Mouse (Mus musculus) lung, postnatal 14 days (tissue): Measurements from ENCODE around the gene Plscr3.

Source experiments
- DNase-seq: peaks from one replicate; pipeline ENCODE4 v3.0.0; 2021

Gene Plscr3

DNA sequence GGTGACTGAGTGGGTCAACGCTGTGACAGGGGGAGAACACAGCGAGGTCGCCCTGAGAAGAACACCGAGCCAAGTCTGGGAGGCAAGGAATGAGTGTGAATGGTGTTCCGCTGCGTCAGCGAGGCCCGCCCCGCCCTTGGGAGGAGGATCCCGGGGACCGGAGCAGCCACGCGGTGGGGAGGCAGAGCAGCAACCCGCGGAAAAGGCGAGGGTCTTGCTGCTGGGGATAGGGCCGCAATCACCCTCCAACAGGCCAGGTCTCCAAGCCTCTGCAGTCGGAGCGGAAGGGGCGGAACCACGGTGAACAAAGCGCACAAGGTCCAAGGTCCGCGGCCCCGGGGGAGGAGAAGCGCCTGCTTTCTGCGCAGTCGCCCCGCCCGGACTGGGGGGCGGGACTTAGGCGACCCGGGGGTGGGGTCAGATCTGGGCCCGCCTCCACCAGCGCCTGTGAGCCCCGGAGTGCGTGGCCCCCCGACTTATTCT is at the start of gene Plscr3:
Gene Plscr3, plus strand, starts transcription at position 179 of the 483 bp plus-strand sequence.
- peak; percentile 92 for DNase-seq

- DNase-seq = no peak
Measured at GRCm38 (mm10) chr11:69797924-69798323, 48.3 kb upstream of the Plscr3 start.

- DNase-seq = no peak
Measured at GRCm38 (mm10) chr11:69799394-69800137, 46.6 kb upstream of the Plscr3 start.

DNA sequence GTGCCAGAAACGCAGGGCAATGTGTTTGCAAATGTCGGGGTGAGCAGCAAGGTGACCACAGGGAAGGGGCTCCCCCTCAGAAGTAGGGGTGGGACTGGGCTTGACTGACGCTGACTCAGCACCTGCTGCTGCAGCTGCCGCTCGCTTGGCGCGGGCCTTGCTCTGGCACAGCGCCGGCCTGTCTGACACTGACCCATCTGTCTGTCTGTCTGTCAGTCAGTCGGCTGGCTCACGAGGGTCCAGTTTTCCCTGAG is 46.1 kb upstream of the Plscr3 start:
- no peak for DNase-seq

GRCm38 (mm10) chr11:69800392-69801197 is 45.6 kb upstream of the Plscr3 start:
- DNase-seq = peak; percentile 67

- no peak for DNase-seq
Measured at GRCm38 (mm10) chr11:69801379-69801977, 44.7 kb upstream of the Plscr3 start, which contains the start of gene Fgf11. Gene Fgf11, minus strand, starts transcription at chr11:69801857.

DNA sequence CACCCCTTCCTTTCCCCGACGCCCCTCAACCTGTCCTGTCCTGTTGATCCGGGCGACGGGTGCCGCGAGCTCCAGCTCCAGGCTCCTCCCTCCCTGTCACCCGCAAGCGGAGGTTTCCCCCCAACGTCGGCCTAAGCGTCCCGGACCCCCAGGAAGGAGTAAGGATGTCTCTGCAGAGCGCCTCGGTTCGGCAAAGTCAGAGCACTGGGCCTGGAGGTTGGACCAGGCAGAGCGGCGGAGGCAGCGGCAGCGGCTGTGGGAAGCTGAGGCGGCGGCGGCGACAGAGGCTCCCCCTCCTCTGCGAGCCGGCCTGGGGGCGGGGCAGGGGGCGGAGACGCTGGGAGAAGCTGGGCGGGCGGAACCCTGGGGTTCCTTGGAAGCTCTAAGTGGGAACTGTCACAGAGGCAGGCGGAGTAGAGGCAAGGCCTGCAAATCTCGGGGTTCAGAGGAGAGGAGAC is 43.5 kb upstream of the Plscr3 start:
- peak; percentile 90 for DNase-seq

GRCm38 (mm10) chr11:69803328-69803727 is 42.8 kb upstream of the Plscr3 start:
- DNase-seq = no peak

- DNase-seq = peak; percentile 78
Measured at GRCm38 (mm10) chr11:69803786-69804651, 42.2 kb upstream of the Plscr3 start.

GRCm38 (mm10) chr11:69804652-69804940 is 41.6 kb upstream of the Plscr3 start:
- DNase-seq = peak; percentile 27

DNA sequence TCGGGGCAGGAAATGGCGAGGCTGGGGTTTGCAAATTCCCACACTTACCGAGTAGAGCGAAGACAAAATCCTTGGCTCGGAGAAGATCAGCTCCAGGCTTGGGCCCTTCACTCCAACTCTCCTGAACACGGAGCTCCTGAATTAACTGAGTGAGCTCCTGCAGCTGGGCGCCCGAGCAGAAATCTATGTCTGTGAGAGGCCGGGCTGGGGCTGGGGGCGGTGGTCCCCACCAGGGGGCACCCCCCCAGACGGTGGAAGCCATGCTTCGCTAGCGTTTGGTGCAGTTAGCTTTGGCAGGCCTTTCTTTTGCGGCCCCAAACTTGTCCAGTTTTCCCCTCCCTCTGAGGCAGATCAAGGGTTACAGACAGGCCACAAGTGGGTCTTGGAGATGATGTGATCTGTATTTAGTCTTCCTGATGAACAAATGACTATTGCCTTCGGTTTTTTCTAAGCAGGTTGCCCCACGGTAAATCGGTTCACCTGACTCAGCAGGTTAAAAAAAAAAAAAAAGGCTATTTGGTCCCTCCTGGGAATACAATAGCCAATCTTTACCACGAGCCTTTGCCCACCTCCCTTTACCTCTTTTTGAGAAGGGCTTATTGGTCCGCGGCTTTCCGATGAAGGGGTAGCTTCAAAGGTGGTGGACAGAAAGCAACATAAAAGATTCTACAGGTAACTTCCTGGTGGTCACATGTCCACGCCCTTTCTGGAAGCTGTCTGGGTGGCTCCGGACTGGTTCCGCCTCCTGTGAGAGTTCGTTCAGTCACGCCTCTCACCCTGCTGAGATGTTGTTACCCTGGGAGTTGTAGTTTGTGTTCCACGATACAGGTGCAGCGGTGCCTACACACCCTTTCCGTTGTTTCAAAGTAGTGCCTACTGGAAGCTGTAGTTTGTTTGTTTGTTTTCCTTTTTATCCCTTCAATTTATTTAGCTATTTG is 40.9 kb upstream of the Plscr3 start, which contains the start of gene Tmem102:
Gene Tmem102, minus strand, starts transcription at position 653 of the 938 bp plus-strand sequence.
- peak; percentile 53 for DNase-seq

DNA sequence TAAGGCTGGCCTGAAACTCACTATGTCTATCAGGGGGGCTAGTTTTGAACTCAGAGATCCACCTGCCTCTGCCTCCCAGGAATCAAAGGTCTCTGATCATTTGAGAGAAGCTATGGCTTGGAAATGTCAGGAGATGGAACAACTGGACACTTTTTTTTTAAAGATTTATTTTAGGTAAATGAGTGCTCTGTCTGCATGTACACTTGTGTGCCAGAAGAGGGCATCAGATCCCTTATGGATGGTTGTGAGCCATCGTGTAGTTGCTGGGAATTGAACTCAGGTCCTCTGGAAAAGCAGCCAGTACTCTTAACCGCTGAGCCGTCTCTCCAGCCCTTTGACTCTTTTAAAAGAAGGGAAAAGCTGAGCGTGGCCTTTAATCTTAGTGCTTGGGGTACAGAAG is 39.8 kb upstream of the Plscr3 start:
- no peak for DNase-seq

DNA sequence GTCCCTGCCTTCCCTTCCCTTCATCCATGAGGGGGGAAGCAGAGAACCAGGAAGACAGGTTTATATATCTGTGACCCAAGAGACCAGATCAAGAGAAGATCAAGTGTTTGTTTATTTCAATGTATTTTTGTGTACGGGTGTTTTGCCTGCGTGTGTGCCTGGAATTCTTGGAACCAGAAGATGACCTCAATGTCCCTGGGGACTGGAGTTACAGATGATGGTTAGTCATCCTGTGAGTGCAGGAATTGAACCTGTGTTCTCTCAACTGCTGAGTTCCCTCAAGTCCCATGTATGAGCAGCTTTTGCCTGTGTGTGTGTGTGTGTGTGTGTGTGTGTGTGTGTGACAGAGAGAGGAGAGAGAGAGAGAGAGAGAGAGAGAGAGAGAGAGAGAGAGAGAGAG is 38.5 kb upstream of the Plscr3 start:
- DNase-seq = no peak

DNA sequence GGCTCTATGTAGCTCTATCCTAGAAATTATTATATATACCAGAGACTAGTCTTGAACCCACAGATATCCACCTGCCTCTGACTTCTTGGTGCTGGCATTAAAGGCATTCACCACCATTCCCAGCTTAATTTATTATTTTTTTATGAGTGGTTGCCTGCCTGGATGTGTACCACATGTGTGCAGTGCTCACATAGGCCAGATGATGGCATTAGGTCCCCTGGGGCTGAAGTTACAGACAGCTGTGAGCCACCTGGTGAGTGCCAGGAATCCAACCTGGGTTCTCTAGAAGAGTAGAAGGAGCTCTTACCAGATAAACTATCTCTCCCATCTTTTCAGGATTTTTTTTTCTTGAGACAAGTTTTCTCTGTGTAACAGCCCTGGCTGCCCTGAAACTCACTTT is 35.9 kb upstream of the Plscr3 start:
- DNase-seq = no peak

- no peak for DNase-seq
Measured at GRCm38 (mm10) chr11:69815155-69815554, 31.0 kb upstream of the Plscr3 start, which contains the start of gene Gm39566. Gene Gm39566, minus strand, starts transcription at chr11:69815298.

DNA sequence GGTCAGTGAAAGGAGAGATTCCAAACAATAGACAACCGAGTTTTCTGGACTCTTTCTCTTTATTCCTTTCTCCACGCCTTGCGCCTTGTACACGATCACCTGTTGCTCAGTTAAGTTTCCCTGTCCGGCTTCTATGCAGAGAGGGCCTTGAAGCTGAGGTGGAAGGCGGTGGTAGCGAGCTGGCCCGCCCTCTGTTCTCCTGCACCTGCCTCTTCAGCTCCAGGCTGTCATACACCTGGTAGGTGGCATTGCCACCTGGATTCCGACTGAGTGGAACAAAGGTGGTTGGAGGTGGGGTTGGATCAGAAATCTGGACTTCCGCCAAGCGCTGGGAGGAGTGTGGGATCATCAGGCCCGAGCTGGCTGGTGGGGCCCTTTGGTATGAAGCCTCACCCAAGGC is 29.7 kb upstream of the Plscr3 start:
- DNase-seq = no peak

- no peak for DNase-seq
Measured at GRCm38 (mm10) chr11:69818365-69818764, 27.8 kb upstream of the Plscr3 start, which contains the start of gene Spem2. Gene Spem2, minus strand, starts transcription at chr11:69818465.

GRCm38 (mm10) chr11:69818871-69819270 is 27.3 kb upstream of the Plscr3 start:
- no peak for DNase-seq

- no peak for DNase-seq
Measured at GRCm38 (mm10) chr11:69822080-69822479, 24.1 kb upstream of the Plscr3 start, which contains the start of gene Spem1. Gene Spem1, minus strand, starts transcription at chr11:69822180.

DNA sequence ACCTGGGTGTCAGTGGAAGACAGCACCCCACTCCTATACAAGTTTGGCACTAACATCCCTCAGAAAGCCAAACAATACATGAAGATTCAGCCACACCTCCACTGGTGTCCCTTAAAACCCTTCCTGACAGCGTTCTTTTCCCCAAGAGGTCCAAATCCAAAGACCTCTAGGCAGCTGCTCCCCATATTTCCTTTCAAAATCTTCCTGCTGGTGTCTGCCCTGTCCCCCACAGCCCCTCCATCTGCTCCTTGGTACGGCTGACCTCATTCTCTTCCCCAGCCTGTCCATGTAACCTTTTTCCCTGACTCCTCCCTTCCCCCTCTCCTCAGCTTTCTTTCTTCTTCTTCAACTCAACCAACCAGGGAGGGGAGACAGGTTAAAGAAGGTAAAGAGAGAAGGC is 22.7 kb upstream of the Plscr3 start:
- no peak for DNase-seq

- DNase-seq = no peak
Measured at GRCm38 (mm10) chr11:69828832-69829231, 17.3 kb upstream of the Plscr3 start.
